Mouse (Mus musculus) cerebellum, postnatal 36 days (tissue): ENCODE results near the gene Serpine1.

Experiments
- DNase-seq, 2 experiments: peaks; one replicate each; pipeline ENCODE4 v3.0.0; 2021 to 2022; ENCODE audit warnings: mixed read lengths in 2 of 2

Serpine1 gene

DNA sequence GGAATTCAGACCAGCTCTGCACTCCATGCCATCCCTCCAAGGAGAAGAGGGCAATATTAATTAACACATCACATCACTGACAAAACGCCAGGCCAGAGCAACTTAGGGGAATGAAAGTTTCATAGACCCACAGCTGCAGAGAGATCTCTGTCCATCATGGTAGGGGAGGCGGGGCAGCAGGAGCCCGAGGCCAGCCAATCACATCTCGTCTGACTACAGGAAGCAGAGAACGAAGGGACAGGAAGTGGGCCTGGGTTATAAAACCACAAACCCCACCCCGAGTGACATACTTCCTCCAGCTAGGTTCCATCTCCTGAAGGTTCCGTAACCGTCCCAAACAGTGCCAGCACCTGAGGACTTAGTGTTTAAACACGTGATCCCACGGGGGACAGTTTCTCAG is 23.1 kb upstream of the Serpine1 start:
- no peak for DNase-seq

DNA sequence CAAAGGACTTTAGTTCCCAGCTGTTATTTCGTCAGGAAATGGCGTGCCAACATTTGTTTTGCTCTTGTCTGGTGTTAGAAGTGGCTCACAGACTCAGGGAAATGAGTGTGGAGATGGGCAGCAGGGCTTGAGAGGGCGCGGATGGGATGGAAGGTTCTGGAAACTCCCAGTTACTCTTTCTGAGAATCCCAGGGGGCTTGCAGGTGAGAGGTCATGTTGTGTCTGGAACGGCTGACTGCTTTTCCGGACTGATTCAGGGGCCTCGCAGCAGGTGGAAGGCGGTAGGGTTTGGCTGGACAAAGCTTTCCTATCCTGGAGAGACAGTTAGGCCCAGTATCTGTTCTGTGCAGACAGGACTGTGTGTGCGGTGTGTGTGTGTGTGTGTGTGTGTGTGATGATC is 21.7 kb upstream of the Serpine1 start:
- DNase-seq = no peak

GRCm38 (mm10) chr5:137091560-137091959 is 19.5 kb upstream of the Serpine1 start:
- DNase-seq = no peak

DNA sequence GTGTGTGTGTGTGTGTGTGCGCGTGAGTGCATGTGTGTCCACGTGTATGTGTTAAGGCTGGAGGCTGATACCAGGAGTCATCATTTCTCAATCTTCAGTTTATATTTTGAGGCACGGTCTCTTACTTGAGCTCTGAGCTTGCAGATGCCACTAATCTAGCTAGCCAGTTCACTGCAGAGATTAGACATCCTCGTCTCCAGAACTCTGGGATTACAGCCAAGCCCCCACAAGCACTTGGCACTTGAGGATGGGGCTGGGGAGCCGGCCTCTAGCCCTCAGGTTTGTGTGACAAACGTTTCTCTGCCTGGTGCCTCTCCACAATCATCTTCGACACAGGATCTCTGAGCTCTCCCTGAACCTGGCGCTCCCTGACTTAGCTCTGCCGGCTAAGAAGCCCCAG is 18.8 kb upstream of the Serpine1 start:
- no peak for DNase-seq

DNA sequence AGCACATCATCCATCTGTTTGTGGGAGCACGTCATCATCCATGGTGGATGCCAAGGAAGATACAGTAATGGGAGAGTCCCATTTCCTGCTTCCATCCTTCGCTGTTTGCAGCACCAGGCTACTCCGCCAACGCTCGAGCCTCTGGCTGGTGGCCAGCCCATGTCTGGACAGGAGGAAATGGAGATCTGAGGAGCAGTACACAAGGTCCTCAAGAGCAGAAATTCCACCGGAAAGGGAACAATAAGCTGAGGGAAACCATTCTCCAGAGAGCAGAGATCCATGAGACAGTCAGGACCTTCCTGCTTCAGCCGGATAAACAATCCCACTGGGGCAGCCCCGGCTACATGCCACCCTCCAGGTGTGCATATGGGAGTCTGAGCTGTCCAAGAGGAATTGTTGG is 15.3 kb upstream of the Serpine1 start:
- no peak for DNase-seq

DNA sequence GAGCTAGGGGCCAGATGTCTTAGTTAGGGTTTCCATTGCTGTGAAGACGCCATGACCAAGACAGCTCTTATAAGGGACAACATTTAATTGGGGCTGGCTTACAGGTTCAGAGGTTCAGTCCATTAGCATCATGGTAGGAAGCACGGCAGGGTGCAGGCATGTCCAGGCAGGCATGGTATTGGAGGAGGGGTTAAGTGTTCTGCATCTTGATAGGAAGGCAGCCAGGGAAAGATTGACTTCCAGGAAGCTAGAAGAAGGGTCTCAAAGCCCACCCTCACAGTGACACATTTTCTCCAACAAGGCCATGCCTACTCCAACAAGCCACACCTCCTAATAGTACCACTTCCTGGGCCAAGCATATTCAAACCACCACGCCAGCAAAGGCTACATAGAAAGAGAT is 13.7 kb upstream of the Serpine1 start:
- DNase-seq = no peak

DNA sequence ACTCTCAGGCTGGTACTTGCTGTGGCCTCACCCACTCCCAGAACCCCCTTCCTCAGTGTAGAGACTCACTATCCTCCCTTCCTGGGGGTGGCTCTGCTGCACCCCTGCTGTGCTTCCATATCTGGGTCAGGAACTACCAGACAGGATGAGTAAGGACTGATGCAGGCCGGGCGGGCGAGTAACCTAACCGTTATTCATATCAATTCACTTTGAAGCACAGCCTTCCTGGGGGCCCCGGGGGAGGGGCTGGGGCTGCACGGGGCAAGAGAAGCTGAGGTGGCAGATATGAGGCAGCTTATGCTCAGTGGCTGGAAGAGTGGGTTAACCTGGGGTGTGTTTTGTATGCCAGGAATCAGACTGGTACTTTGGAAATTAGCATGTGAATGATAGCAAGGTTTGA is 13.0 kb upstream of the Serpine1 start:
- no peak for DNase-seq

- DNase-seq = no peak
These were observed 11.0 kb upstream of the Serpine1 start for GRCm38 (mm10) chr5:137083051-137083450.

- no peak for DNase-seq
These were observed 7.8 kb upstream of the Serpine1 start for GRCm38 (mm10) chr5:137079849-137080248.

GRCm38 (mm10) chr5:137078616-137079015 is 6.5 kb upstream of the Serpine1 start:
- DNase-seq = no peak

GRCm38 (mm10) chr5:137078041-137078440 is 6.0 kb upstream of the Serpine1 start:
- no peak for DNase-seq

- no peak for DNase-seq
These were observed 5.1 kb upstream of the Serpine1 start for GRCm38 (mm10) chr5:137077187-137077586.

GRCm38 (mm10) chr5:137076191-137076930 is 4.3 kb upstream of the Serpine1 start:
- DNase-seq = peak; percentile 30 to 37

GRCm38 (mm10) chr5:137075726-137076125 is 3.7 kb upstream of the Serpine1 start:
- DNase-seq = peak; percentile 65 to 72

DNA sequence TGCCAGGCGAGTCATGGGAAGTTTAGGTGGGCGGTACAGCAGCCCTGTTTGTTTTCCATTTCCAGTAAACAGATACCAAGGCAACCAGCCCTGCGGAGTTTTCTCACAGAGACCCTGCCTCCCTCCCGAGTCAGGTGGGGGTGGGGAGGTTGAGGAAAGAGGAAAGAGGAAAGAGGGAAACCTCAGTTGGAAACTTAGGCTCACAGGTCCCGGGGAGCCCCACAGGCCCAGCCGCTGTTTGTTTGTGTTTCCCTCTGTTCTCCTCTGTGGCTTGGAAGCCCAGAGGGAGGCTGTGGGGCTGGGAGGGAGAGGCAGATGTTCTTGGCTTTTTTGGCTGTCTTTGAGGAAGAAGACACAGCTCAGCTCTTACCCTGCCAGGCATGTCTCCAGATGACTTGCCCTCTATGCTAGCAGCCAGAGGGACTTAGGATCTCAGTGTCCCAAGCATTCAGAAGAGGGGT is 2.2 kb upstream of the Serpine1 start:
- no peak for DNase-seq

DNA sequence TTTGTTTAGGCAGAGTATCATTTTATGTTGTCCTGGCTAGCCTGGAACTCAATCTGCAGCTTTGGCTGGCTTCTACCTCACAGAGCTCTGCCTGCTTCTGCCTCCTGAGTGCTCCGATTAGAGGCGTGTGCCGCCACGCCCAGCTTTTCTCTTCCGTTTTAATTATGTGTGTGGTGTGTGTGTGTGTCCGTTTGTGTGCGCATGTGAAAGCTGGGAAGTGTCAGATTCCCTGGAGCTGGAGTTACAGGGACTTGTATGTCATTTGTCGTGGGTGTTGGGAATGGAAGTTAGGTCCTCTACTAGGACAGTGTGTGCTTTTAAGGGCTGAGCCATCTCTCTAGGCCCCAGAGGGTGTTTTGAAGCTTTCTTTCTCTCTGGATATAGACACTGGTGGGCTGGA is 1.1 kb upstream of the Serpine1 start:
- no peak for DNase-seq

- no peak for DNase-seq
These were observed 1.0 kb downstream of the Serpine1 start for GRCm38 (mm10) chr5:137070881-137071605.

DNA sequence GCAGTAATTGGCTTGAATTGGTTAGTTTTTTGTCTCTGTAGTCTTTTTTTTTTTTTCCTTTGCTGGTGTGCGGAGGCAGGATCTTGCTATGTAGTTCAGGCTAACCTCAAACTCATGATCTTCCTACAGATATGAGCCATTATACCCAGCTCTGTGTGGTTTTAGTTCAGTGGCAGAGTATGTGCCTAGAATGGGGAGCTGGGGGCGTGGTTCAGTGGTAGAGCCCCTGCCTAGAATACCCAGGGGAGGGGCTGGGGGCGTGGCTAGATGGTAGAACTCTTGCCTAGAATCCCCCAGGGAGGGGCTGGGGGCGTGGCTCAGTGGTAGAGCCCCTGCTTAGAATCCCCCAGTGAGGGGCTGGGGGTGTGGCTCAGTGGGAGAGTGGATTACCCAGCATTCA is 3.4 kb downstream of the Serpine1 start:
- no peak for DNase-seq

DNA sequence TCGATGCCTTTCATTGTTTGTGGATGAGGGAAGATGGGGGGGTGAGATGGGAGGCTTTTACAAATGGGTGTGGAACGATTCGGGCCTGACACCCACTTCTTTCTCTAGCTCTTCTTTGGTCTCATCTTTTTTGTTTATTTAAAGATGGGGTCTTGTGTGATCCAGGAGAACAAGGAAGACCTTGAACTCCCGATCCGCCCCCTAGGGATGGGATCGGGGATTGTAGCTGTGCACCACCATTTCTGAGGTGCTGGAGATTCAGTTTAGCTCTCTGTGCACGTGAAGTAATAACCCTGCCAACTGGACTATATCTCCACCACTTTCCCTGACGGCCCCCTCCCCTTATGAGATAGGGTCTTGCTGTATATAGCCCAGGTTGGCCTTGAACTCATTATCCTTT is 6.1 kb downstream of the Serpine1 start:
- no peak for DNase-seq

DNA sequence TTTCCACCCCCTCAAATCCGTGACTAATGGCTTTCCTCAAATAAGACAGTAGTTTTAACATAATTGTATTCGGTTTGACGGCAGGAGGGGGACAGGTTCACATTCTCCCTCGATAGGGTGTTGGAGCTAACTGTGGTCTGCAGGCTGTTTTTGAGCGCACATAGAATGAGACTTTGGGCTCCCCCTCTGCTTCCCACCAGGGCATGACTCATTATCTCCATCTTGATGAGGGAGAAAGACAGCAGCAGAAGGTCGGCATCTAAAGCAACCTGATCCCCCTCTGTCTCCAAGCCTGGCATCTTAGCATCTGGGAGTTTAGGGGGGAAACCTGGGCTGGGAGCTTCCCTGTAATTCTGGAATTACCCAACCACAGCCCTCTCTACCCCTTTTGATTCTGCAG is 6.6 kb downstream of the Serpine1 start:
- DNase-seq = no peak

- DNase-seq = no peak
These were observed 9.5 kb downstream of the Serpine1 start for GRCm38 (mm10) chr5:137062601-137063000.

DNA sequence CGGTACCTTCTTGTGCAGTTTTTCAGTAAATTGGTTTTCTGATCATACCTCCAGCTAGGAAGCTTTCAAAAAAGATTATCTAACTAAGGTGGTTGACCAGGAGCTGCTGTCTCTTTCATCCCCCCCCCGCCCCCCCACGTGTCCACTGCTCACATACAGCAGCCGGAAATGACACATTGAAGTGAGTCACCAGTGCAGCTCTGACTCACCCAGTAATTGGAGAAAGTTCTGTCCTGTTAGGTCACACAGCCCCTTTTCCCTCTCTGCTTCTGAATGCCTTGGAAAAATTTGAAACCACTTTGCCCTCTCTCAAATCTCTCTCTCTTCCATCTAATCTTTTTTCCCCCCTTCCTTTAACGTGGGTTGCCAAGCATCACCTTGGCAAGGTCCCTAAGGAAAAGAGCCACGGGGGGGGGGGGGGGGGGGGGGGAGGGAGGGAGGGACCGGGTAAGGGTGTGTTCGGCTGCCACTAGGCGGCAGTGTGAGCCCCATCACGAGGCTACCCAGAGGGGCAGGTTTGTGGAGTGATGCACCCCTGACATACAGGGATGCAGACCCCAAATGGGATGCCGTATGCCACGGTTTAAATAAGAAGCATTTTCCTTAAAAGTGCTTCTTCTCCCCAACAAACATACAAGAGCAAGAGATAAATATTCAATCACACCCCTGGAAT is 10.1 kb downstream of the Serpine1 start:
- DNase-seq = peak; percentile 67 to 71

DNA sequence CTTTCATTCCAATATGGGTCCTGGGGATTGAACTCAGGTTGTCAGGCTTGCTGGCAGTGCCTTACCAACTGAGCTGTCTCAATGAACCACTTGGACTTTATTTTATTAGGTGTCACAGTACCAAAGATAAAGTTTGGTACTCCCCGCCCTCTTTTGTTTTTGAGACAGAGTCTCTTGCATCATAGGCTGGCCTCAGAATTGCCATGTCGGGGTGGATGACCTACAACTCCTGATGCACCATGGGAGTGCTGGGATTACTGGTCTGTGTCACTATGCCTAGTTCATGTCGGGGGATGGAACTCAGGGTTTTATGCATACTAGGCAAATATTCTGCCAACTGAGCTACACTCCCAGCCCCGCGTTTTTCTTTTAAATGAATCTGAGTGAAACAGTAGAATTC is 17.2 kb downstream of the Serpine1 start:
- no peak for DNase-seq

GRCm38 (mm10) chr5:137054299-137054698 is 17.8 kb downstream of the Serpine1 start:
- DNase-seq = no peak
